Mouse (Mus musculus): Measurements from ENCODE around the gene Olfr6.
"Not testable (repeated sequence)": the region's sequence is repeated elsewhere in the genome, so short reads cannot be mapped to it uniquely, and the experiment has no call there.

Gene Olfr6

DNA sequence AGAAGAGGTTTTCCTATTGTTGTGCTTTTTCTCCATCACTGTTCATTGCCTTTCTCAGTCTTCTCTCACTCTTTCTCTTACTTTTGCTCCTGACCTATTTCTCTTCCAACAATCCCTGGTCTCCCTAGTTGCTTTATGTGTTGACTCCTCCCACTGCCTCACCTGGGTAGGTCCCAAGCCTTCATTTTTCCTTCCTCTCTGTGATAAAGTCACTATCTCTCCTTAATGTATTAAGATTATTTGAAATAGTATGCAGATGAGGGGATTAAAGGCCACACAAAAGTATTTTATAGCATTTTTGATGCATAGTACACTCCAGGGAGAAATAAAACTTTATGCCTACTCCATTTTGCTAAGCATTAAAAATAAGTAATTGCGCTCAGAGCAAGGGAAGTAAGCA is at the start of gene Olfr6:
Gene Olfr6, minus strand, starts transcription at position 101 of the 400 bp plus-strand sequence.
- no peak for DNase-seq (ENCODE audit: extremely low spot score)

DNA sequence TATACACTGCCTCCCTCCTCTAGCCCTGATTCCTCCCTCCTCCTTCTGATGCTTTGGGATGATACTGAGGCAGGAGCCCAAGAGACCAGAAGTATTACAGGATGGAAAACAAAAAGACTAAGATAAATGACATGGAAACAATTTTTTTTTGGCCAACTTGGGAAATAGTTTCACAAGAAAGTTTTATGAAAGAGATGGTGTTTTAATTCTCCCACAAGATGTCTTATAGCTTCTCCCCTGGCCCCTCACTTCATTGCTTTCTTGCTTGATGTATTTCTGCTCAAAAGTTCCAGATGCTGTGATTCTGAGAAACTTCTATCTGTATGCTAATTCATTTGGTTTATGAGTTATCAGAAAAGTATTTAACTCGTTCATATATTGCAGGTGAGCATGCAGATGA is 42.2 kb upstream of the Olfr6 start, which contains the start of gene Olfr2:
Gene Olfr2, minus strand, starts transcription at position 101 of the 400 bp plus-strand sequence.
- no peak for DNase-seq (ENCODE audit: extremely low spot score)

DNA sequence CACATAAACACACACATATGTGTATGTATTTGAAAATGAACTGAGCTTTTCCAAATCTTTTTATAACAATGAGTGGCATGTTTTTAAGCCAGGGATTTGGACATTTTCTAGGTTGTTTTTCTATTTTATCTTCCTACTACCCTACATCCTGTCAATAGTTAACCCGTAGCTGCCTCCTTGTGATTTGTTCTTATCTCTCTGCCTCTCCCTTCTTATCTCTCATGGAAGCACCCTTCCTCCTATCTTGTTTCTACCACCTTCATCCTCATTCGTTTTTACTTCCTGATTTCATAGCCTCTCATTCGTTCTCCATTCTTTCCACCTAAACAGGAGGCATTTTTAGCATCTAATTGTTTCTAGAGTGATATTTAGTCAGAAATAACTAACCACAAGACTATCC is 40.4 kb upstream of the Olfr6 start:
- DNase-seq (ENCODE audit: extremely low spot score), result no peak

DNA sequence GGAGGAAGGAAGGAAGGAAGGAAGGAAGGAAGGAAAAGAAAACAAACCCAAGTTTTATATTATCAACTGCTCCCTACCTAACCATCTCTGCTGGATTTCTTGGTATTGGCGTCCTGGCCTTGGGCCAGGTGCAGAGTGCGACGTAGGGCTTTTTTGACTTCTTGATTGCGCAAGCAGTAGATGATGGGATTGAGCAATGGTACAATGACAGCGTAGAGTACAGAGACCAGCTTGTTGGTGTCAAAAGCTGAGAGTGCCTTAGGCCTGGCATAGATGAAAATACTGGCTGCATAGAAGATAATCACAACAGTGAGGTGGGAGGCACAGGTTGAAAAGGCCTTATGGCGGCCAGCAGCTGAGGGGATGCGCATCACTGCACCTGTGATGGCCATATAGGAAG is 37.1 kb upstream of the Olfr6 start:
- DNase-seq (ENCODE audit: extremely low spot score), result no peak

DNA sequence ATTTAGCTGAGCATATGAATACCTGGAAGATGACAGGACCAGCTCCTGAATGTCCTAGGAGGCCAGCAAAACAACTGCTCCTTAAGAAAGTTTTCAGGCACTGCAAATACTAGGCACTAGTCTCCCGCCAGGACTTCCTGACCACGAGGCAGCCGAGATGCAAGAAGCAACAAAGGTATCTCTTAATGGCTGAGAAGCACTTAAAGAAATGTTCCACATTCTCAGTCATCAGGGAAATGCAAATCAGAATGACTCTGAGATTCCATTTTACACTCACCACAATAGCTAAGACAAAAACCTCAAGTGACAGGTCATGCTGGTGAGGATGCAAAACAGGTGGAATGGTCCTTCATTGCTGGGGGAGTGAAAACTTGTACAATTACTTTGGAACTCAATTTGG is 21.5 kb upstream of the Olfr6 start:
- no peak for DNase-seq (ENCODE audit: extremely low spot score)

DNA sequence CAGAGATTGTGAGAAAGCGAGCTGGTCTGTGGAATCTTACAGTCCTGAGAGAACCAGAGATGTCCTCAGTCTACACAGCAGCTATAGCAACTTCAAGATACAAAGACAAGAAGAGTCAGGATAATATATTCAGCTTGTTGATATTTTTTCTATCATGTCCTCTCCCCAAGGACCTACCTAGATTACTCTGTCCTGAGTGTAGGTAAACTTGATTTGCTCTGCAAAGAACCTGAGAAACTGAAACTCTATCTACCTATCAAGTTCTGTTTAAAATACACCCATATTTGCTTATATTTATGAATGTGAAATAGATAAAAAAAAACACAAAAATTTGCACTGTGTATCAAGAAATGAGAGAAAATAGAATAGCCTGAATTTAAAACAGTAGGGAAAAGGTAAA is 11.6 kb upstream of the Olfr6 start, which contains the start of gene Olfr711:
Gene Olfr711, minus strand, starts transcription at position 101 of the 400 bp plus-strand sequence.
- DNase-seq (ENCODE audit: extremely low spot score), result no peak

DNA sequence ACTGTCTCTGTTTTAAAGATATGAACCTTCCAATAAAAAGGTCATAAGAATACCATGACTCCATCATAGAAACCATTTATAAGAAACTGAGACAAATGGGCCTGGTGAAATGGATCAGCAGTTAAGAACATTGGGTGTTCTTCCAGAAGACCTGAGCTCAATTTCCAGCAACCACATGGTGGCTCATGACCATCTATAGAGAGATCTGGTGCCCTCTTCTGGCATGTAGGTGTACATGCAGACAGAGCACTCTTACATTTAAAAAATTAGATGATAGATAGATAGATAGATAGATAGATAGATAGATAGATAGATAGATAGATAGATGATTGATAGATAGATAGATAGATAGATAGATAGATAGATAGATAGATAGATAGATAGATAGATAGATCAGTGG is 3.8 kb upstream of the Olfr6 start:
- not testable (repeated sequence) for DNase-seq (ENCODE audit: extremely low spot score)

DNA sequence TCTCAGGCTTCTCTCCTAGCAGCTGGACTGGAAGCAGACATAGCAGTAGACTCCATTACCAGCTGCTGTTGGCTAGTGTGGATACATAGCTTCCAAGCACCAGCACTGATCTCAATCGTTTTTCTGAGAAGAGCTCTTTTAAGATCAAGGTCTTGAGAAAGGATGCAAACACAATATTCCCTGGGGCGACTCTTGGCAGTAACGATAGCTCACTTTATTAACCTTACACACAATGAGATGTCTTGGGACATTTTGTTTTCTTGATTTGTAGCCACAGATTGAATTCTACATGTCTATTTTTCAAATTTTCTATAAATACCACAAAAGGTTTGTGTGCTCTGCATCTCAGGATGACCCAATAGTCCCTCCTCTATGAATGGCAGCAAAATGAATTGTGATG is 15.5 kb downstream of the Olfr6 start, which contains the start of gene Olfr710:
Gene Olfr710, minus strand, starts transcription at position 101 of the 400 bp plus-strand sequence.
- DNase-seq (ENCODE audit: extremely low spot score), result no peak

DNA sequence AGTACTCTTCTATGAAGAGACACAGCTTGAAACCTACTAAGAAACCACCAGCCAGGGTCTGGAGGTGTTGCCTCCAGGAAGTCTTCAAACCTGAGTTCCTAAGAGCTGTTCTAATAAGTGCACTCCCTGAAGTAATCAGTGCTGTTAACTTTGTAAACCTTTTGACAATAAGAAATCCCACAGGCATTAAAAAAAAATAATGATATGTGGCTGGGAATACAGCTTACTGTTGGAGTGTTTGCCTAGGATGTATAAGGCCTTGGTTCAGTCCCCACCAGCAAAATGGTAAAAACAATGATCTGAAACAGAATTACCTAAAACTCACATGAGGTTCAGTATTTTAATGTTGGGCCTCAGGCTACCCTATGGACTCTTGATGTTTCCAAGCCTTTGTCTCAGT is 31.6 kb downstream of the Olfr6 start, which contains the start of gene Olfr709-ps1:
Gene Olfr709-ps1, minus strand, starts transcription at position 101 of the 400 bp plus-strand sequence.
- DNase-seq (ENCODE audit: extremely low spot score), result no peak

DNA sequence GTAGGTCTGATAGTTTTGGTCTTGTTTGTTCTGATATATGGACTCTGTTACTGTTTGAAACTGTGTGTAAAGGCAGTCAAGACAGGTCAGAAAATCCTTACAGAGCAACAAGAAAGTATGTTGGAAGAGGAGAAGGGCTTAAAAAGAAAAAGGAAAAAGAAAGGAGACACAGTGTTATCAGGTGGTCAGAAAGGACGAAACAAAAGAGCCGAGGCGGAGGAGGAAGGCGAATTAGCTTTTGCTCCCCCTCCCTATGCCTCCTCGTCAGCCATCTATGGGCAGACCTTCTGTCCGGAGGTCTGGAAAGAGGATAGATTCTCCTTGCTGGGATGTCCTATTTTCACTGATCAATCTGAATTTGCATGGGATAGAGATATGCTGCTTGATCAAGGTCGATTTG is 42.8 kb downstream of the Olfr6 start:
- DNase-seq (ENCODE audit: extremely low spot score), result not testable (repeated sequence)

DNA sequence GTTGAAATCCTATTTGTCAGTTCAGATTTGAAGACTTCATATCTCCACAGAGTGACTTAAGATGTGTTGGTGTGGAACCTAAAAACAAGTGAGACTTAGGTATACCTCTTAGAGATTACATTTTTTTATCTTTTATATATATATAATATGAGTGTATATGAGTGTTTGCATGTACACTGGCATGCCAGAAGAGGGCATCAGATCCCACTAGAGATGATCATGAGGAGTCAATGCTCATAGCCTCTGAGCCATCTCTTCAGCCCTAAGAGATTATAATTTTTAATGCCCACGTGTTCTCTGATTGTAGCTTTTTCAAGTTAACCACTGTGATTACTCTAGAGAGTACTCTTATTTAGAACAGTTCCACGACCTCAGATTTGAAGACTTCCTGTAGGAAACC is 56.1 kb downstream of the Olfr6 start, which contains the start of gene Olfr1532-ps1:
Gene Olfr1532-ps1, plus strand, starts transcription at position 326 of the 400 bp plus-strand sequence.
- DNase-seq (ENCODE audit: extremely low spot score), result no peak
